Mouse (Mus musculus) adrenal gland, postnatal 36 days (tissue): ENCODE measurements around the gene Olfr316. TPM values are rescaled to one million over a fixed set of nuclear protein-coding genes. Genes with fewer than 3 reads are reported as not detected.
"Not testable (repeated sequence)": the region's sequence is repeated elsewhere in the genome, so short reads cannot be mapped to it uniquely, and the experiment has no call there.

ENCODE experiments used
- DNase-seq, 2 experiments: peaks; one replicate each; pipeline ENCODE4 v3.0.0; 2021; ENCODE audit warnings: mixed read lengths in 1 of 2
- long read RNA-seq, 2 experiments: library from polyadenylated mRNA; stranded (forward); transcript quantifications; one replicate each; pipeline ENCODE4 v2.0.0; 2021; ENCODE audit warnings: borderline sequencing depth in 2 of 2
- total RNA-seq, 2 experiments: library from RNA; stranded (reverse); gene quantifications; 2 replicates each; pipeline ENCODE4 v1.2.3; 2021

Olfr316 gene
- total RNA-seq, result not detected
- long read RNA-seq, experiment 1, result 0 reads
- long read RNA-seq, experiment 2, result 0 reads

- no peak for DNase-seq
These were observed at the start of gene Olfr316 for GRCm38 (mm10) chr11:58752434-58752833. Olfr316 (plus strand) TSS chr11:58752734.

GRCm38 (mm10) chr11:58709086-58709485 is 43.4 kb upstream of the Olfr316 start:
- DNase-seq, result no peak

- not testable (repeated sequence) for DNase-seq
These were observed 34.8 kb upstream of the Olfr316 start for GRCm38 (mm10) chr11:58717723-58718122.

GRCm38 (mm10) chr11:58719701-58720100 is 32.8 kb upstream of the Olfr316 start:
- no peak for DNase-seq

- no peak for DNase-seq
These were observed 28.6 kb upstream of the Olfr316 start, which contains the start of gene Olfr318 for GRCm38 (mm10) chr11:58723914-58724313. Olfr318 (minus strand) TSS chr11:58724014.

- not testable (repeated sequence) for DNase-seq
These were observed 24.5 kb upstream of the Olfr316 start for GRCm38 (mm10) chr11:58727896-58728650.

GRCm38 (mm10) chr11:58733372-58733771 is 19.2 kb upstream of the Olfr316 start:
- DNase-seq, result no peak

- no peak for DNase-seq
These were observed 13.7 kb upstream of the Olfr316 start, which contains the start of gene Olfr317 for GRCm38 (mm10) chr11:58738792-58739262. Olfr317 (minus strand) TSS chr11:58739212.

- DNase-seq, result not testable (repeated sequence)
These were observed 1.4 kb upstream of the Olfr316 start for GRCm38 (mm10) chr11:58751096-58751495.

GRCm38 (mm10) chr11:58772888-58773287 is 20.4 kb downstream of the Olfr316 start, which contains the start of gene Olfr315:
Olfr315 (plus strand) TSS chr11:58773188.
- DNase-seq, result no peak

- DNase-seq, result peak in 1 of 2 experiments; percentile 7
These were observed 30.1 kb downstream of the Olfr316 start, which contains the start of gene Olfr314 for GRCm38 (mm10) chr11:58782480-58783089. Olfr314 (plus strand) TSS chr11:58782952.

GRCm38 (mm10) chr11:58784182-58784581 is 31.6 kb downstream of the Olfr316 start:
- DNase-seq, result no peak

- DNase-seq, result no peak
These were observed 35.1 kb downstream of the Olfr316 start for GRCm38 (mm10) chr11:58787651-58788050.

- DNase-seq, result no peak
These were observed 35.8 kb downstream of the Olfr316 start for GRCm38 (mm10) chr11:58788346-58788745.

GRCm38 (mm10) chr11:58789532-58789931 is 37.0 kb downstream of the Olfr316 start:
- no peak for DNase-seq

GRCm38 (mm10) chr11:58790053-58790452 is 37.5 kb downstream of the Olfr316 start:
- DNase-seq, result no peak

GRCm38 (mm10) chr11:58790646-58791045 is 38.1 kb downstream of the Olfr316 start:
- DNase-seq, result no peak

- DNase-seq, result no peak
These were observed 43.3 kb downstream of the Olfr316 start for GRCm38 (mm10) chr11:58795856-58796255.

GRCm38 (mm10) chr11:58796850-58797249 is 44.3 kb downstream of the Olfr316 start:
- DNase-seq, result no peak

GRCm38 (mm10) chr11:58799747-58800146 is 47.2 kb downstream of the Olfr316 start:
- DNase-seq, result no peak

GRCm38 (mm10) chr11:58801558-58802228 is 49.2 kb downstream of the Olfr316 start, which contains the start of gene Fam183b:
Fam183b (minus strand) TSS chr11:58801960.
- DNase-seq, result peak in 1 of 2 experiments; percentile 7

GRCm38 (mm10) chr11:58803871-58804270 is 51.3 kb downstream of the Olfr316 start:
- DNase-seq, result no peak
